Mouse (Mus musculus) 3134 (cell line): ENCODE measurements around the gene Slc11a1.

Source experiments
- DNase-seq: peaks from one replicate; pipeline ENCODE4 v3.0.0-alpha.2; 2011; ENCODE audit warnings: low spot score; ENCODE audit not compliant: insufficient read length; ENCODE audit errors: extremely low read depth

Gene Slc11a1

DNA sequence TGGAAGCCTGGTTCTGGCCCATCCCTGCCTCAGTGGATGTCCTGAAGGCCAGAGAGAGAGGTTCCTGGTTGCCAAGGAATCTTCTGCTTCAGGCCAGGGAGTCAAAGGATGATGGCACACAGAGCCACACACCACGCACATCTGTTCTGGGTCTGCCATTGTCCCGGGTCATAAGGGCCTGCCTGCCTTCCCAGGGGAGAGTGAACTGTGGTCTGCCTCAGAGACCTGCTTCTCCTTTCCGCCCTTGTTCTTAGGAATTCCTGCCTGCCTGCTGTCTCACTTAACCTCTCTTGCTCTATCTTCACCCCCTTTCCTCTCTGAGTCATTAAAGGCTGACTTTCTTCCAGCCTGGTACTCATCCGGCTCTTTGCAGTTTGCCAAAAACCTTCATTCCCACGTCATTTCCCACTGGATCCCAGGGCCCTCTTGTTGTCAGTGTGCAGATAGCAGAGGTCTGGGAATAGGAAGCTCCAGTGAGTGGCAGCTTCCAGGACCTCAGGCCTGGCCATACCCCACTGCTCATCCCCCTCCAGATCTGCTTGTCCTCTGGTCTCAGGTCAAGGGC, 22.4 kb upstream of the Slc11a1 start:
- peak; percentile 71 for DNase-seq

DNA sequence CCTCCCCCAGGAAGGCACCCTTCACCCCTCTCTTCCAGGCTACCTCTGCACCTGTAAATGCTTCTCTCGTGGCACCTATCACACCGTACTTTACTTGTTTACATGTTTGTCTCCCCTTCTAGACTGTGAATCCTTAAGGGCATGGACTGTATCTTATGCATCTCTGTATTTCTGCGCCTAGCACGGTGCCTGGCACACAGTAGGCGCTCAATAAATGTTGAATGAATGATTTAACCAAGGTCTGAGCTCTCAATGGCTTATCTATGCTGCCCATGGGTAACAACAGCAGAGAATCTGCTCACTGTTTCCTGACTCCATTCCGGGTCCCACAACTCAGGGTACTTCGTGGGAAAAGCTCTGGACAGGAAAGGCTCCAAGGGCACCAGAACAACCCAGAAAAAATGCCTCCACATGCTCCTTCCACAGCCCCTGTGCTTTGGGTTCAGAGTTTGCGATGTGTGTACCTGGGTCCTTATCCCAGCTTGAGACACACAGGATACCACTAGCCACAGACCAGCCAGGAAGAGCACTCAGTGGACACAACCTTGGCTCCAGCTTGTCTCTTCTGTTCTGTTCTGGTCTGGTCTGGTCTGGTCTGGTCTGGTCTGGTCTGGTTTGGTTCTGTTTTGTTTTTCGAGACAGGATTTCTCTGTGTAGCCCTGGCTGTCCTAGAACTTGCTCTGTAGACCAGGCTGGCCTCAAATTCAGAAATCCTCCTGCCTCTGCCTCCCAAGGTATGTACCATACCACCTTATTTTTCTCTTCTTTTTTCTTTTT, 21.4 kb upstream of the Slc11a1 start:
- DNase-seq = no peak

DNA sequence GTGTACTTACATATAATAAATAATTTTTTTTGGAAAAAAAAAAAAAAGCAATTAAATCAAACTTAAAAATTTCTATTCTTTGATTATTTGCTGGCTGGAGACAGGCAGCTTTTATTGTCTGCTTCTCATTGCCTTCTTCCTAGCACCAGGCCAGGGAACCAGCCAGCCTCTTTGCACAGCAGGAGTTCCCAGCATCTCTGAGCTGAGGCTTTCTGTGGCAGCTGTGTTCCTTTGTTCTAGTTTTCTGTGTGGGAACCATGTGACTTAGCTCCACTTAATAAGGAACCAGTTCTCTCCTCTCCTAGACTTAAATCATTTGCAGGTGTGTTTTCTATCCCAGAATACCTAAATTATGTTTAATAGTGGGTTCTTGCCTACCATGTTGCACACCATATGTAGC, 17.5 kb upstream of the Slc11a1 start:
- DNase-seq = no peak

DNA sequence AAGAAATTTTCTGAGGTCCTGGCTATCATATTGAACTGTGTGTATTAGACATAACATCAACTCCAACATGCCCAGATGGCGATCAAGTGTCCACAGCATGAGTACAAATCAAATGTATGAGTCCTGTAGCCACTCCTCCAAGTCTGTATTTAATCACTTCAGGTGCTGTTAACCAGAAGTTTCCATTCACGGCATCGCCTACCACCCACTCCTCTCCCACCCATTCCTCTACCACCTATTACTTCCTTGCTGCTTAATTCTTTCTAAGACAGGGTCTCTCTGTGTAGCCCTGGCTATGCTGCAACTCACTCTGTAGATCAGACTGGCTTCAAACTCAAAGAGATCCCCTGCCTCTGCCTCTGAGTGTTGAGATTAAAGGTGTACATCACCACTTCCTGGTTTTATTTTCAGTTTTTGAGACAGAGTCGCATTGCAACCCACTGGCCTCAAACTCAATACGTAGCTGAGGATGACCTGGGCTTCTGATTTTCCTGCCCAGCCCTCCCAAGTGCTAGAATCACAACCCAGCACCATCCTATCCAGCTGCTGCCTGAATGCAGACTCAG, 15.0 kb upstream of the Slc11a1 start:
- no peak for DNase-seq

DNA sequence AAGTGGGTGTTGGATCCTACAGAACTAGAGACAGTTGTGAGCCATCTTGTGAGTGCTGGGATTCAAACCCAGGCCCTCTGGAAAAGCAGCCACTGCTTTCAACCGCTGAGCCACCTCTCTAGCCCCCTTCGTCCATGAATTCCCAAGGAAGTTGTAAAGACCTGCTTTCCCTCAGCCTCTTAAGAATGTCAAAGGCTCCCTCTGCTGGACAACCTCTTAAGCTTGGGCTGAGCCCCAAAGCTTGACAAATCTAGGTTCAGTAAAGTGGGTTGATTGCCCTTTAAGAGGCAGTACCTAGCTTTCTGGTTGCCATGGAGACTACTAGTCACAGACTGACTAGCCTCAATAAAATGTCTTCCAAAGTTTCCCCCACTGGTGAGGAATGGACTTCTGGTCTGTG, 13.2 kb upstream of the Slc11a1 start, which contains the start of gene Catip:
Gene Catip, plus strand, starts transcription at position 297 of the 400 bp plus-strand sequence.
- peak; percentile 65 for DNase-seq

DNA sequence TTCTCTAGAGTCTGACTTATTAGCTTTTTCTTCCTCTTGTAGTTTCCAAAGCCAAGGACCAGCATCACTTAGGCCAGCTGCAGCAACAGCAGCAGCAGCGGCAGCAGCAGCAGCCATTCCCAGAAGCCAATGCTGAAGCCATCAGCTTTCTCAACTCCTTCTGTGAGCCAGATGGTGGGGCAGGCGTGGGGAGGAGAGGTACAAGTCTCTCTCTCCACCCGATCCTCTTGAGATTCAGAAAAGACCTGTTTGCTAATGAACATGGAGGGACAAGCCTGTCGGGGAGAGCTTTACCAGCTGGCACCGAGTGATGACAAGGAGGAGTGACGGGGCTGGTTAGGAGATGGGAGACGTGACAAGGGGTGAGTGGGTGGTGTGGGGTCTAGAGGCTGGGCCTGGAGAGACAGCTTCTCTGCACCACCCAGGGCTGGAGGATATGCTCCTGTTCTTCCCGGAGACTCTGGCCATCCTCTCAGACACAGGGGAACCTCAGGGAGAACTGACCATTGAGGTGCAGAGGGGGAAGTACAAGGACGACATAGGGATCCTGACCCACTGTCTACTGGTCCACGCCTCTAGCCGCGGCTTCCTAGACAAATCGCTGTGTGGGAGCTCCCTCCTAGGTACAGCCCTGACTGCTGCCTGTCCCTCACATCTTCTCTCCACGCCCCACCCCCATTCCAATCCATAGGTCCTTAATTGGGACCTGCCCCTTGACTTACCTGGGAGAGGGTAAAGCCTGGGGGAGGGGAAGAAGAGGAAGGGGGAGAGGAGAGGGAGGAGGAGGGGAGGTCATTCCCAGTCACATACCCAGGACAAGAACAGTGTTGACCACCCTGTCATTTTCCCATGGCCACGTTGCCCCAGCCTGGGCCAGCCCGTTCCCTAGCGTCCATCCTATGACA, 12.4 kb upstream of the Slc11a1 start:
- no peak for DNase-seq

DNA sequence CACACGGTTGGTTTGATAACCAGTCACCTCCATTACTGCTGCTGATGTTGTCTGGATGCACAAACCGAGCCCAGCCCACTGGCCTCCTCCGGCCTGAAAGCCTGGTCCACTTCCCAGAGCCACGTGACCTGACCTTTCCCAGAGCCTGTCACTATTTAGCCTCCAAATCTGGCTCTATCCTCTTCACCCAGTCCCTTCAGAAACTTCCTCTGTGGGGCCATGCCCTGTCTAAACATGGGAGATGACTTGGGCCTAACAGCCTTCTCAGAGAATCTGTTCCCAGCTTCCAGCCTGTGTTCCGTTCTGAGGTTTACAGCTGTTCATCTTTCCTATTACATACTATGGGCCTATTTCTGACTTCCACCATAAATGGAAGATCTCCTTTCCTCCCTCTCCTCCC, 11.6 kb upstream of the Slc11a1 start:
- DNase-seq = no peak

DNA sequence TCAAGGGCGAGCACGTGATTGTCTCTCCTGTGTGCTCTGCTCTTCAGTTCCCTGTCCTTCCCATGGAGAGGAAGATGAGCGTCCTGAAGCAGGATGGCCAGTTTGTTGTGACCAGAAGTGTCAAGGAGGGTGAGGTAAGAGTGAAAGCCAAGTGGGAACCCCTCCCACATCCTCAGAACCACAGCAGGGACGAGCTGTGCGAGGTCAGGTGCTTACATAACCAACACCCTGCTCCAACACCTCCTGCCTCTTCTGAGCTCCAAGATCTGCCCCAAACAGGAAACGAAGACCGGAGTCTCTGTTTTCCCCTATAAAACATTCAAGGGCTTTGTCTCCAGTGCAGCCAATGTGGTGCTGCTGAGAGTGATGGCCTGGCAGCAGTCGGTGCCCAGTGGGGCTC, 10.7 kb upstream of the Slc11a1 start:
- no peak for DNase-seq

DNA sequence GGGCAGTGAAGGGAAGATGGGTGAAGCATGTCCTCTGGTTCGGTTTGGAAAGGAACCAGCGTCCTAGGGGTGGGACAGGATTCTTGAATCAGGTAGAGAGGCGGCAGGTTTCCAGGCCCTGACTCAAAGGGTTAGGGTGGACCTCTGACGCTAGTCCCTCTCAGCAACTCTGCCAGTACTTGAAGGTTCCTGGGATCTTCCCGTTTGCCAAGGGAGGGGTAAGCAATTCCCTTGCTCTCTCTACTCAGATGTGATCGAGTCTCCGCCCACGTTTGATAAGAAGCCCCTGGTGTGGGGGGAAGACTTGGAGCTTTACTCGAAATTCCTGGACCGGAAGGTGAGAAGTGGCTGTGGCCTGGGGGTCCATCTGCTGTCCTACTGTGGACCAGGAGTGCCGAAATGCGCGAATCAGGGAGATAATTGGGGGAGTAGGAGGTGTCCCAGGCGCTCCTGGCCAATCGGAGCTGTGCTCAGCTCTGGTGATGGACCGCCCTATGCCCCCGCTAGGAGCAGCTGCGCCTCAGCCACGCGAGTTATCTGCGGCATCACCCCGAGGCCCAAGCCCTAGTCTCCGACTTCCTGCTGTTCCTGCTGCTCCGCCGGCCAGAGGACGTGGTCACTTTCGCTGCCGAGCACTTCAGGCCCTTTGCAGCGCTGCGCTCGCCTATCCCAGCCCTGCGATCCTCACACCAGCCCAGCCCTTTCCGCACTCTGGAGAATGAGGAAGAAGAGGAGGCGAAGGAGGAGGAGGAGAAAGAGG, 6.9 kb upstream of the Slc11a1 start:
- no peak for DNase-seq

DNA sequence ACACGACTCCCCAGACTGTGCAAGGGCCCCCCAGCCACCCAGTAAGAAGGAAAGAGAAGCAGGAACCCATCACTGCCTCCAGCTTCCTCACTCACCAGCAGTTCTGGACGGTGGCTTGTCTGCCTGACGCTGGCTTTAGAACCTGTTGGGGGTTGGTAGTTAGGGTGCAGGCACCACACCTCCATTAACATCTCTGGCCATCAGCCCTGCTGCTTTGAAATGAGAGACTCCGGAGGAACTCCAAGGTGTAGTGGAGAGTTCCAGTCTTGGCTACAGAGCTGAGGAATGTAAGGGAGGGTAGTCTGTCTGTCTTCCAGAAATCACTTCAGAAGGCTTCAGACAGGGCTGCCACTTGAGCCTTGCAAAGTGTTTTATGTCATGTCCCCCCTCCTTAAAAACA, 5.0 kb upstream of the Slc11a1 start:
- DNase-seq = no peak

DNA sequence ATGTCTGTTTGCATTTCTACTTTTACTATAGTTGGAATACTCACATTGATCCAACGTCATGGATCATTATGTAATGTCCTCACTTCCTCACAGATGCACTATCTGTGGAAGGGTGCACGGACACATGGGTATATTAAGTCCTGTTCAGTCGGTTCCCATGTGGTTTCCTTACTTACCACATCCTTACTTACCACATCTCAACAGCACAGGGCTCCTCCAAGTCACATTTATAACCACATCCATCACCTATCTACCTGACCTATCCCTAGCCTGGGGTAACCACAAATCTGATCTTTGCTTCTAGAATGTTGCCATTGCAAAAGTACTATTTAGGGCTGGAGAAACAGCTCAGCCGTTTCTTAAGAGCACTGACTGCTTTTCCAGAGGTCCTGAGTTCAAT, 1.6 kb upstream of the Slc11a1 start:
- no peak for DNase-seq

DNA sequence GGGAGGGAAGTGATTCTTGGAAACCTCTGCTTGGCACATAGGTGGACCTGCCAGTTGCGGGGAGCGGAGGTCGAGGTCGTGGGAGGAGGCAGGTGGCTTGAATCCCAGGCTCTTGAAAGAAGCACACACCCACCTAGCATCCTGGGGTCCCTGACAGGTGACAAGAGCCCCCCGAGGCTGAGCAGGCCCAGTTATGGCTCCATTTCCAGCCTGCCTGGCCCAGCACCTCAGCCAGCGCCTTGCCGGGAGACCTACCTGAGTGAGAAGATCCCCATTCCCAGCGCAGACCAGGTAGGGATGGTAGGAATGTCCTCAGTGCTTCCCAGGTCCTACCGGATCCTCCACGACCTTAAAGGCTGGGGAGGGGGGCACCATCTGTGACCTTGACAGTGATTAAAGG, 566 bp downstream of the Slc11a1 start:
- no peak for DNase-seq

DNA sequence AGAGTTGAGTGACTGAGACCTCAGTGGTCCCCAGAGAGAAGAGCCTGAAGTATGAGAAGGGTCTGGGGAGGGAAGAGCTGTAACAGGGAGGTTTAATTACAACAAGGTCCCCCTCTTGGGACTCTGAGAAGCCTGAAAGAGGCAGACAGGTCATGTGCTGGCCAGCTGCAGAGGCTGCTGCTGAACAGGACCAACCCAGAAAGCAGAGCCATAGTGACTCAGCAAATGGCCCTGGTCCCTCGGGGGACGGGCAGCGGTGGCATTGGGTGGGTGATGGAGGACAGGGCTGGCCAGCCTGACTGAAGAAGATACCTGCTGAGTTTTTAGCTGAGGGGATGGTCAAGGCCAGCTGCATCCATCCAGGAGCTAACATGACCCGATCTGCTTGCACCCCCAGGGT, 1.4 kb downstream of the Slc11a1 start:
- peak; percentile 69 for DNase-seq

DNA sequence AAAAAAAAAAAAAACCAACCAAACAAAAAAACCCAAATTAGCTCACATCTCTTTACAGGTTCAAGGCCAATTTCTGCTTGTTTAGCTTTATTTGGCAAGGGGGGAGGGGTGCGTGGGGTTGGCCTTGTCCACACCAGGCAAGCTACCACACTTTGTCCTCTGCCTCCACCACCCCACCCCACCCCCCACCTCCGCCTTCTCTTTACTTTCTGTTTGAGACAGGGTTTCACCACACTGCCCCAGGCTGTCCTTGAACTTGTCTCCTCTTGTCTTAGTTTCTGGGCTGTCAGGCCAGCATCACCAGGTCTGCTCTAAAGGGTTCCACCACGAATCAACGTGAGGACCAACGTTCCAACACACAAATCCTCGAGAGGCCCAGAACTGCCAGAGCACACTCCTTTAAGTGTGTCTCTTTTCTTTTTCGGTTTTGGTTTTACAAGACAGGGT, 4.1 kb downstream of the Slc11a1 start:
- no peak for DNase-seq

DNA sequence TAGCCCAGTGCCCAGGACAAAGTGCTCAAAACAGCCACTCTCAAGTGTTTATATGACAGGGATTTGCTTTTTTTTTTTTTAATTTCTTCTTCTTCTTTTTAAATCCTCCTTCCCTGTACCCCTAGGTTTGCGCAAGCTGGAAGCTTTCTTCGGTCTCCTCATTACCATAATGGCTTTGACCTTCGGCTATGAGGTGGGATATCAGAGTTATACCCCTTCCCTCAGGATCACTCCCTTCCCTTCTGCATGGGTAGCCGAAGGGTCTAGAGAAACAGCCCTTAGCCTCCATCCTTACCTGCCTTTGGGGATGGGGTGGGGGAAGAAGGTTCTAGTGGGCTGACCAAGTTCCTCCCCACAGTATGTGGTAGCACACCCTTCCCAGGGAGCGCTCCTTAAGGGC, 5.5 kb downstream of the Slc11a1 start:
- no peak for DNase-seq

DNA sequence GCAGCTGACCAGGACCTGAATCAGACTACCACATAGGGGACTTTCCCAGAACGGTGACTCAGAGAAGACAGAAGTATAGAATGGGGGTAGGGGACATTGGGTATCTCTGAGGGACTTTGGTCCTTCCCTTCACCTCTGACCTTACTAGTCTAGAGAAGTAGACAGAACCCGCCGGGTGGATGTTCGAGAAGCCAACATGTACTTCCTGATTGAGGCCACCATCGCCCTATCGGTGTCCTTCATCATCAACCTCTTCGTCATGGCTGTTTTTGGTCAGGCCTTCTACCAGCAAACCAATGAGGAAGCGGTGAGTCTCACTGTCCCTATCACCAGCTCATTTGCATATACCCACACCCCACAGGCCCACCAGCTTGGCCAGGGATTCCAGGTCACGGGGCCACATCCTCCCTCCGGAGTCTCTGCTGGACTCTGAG, 6.6 kb downstream of the Slc11a1 start:
- DNase-seq = no peak

DNA sequence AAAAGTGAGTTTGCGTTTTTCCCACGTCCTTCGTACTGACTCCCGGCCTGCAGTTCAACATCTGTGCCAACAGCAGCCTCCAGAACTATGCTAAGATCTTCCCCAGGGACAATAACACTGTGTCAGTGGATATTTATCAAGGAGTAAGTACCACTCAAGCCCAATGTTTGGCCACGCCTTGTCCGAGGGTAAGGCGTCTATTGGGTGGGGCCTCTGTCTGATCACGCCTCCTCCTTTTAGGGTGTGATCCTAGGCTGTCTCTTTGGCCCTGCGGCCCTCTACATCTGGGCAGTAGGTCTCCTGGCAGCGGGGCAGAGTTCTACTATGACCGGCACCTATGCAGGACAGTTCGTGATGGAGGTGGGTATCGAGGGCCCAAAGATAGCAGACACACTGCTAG, 8.4 kb downstream of the Slc11a1 start:
- no peak for DNase-seq

DNA sequence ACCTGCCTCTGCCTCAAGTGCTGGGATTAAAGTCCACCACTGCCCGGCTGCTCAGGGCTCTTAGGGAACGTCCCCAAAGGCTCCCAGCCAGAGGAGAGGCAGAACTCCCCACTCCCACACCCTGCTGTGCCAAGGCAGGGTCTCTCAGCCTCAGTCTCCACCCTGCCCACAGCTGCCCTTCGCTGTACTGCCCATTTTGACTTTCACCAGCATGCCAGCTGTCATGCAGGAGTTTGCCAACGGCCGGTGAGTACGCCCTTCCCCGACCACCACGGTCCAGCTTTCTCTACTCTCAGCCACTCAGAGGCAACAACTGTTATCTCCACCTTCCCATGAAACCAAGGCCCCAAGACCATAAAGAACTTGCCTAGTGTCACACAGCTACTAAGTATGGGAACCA, 9.5 kb downstream of the Slc11a1 start:
- DNase-seq = no peak

DNA sequence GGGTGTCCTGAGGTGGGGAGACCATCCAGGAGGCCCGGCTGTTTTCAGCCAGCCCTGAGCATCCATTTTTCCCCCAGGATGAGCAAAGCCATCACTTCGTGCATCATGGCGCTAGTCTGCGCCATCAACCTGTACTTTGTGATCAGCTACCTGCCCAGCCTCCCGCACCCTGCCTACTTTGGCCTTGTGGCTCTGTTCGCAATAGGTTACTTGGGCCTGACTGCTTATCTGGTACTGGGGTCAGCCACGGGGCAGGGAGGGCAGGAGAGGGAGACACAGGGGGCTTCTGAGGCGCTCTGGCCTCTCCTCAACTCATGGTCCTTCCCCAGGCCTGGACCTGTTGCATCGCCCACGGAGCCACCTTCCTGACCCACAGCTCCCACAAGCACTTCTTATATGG, 10.1 kb downstream of the Slc11a1 start:
- DNase-seq = no peak

DNA sequence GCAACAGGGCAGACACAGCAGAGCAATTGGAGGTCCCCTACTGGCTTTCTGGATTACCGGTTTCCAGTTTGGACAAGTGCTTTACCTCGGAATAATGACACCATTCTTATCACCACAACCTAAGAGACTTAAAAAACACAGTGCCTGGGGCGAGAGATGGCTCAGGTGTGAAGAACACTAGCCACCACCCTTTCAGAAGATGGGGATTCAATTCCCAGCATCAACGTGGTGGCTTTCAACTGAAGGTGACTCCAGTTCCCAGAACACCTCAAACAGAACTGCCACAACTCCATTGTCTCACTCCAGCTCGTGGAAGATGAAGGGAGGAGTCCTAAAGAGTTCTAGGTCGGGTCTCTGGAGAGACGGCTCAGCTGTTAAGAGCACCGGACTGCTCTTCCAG, 10.5 kb downstream of the Slc11a1 start:
- no peak for DNase-seq

DNA sequence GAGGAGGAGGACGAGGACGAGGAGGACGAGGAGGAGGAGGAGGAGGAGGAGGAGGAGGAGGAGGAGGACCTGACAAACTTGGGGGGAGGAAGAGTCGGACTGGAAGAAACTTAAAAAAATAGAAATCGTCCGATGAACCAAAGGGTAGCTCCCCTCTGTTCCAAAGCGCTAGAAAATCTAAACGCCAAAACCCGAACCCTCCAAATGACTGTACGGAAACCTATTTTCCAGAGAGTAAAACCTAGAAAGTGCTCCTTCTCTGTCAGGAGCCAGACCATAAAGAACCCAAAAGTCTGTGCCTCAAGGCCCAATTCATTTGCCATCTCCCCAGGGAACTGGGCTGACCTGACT, 11.3 kb downstream of the Slc11a1 start:
- no peak for DNase-seq
